Mouse (Mus musculus): ENCODE measurements at regions not wholly inside any gene's neighbourhood (a gene's known extent, or its start where the extent isn't known, plus 50 kb on each side); places are given as distances from the start of the nearest gene placed in this dataset.

DNA sequence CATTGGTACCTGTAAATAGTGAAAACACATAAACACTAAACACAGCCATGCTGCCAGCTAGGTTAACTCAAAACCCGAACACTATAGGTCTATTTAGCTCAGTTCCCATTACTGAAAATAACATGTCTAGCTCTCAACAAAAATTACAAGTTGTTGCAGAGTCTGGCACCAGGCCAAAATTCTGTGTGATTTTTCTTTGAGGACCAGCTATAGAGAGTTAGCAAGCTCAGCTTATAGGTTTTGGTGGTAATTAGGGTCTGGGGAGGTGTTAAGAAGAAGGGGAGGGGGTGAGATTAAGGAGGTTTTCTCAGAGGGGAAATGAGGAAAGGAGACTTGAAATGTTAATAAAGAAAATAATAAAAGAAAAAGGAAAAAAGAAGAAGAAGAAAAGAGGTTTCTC lies 480.9 kb upstream of the Alcam start:
- no peak for TF ChIP-seq CTCF (IDR thresholded peaks at IDR 0.05; ENCODE audit: low read depth, low read length)
- no peak for TF ChIP-seq GATA1 (IDR thresholded peaks at IDR 0.05; ENCODE audit: borderline replicate concordance, low read length)
